Mouse (Mus musculus) MEL (cell line): ENCODE results near the gene Mrps9. TPM values are rescaled to one million over a fixed set of nuclear protein-coding genes. Genes with fewer than 3 reads are reported as not detected.

Experiments
- DNase-seq: peaks from one replicate; pipeline ENCODE4 v3.0.0; 2011; ENCODE audit warnings: low read depth, low spot score
- H3K27ac ChIP-seq: 2 replicates; pipeline ENCODE4 v1.5.1; 2012; ENCODE audit warnings: low read depth, mild to moderate bottlenecking, control low read depth, low read length, moderate library complexity; ENCODE audit not compliant: control insufficient read depth
- H3K27me3 ChIP-seq, 2 experiments: fragments of 150-350 bp in 1 of 2; sonication (generic) in 1 of 2; 2 replicates each; pipeline ENCODE4 v1.6.1; 2012; ENCODE audit warnings: low read length in 2 of 2, mild to moderate bottlenecking in 2 of 2, improper control_type of control experiment in 1 of 2, moderate library complexity in 1 of 2; ENCODE audit not compliant: insufficient read depth in 2 of 2, control insufficient read depth in 1 of 2
- H3K36me3 ChIP-seq, 2 experiments: 2 replicates each; pipeline ENCODE4 v1.6.1; 2012 to 2014; ENCODE audit warnings: low read length in 2 of 2, improper control_type of control experiment in 1 of 2, inconsistent platforms in 1 of 2, mild to moderate bottlenecking in 1 of 2; ENCODE audit not compliant: insufficient read depth in 2 of 2, control insufficient read depth in 1 of 2
- H3K4me1 ChIP-seq, 2 experiments: fragments of 150-350 bp in 1 of 2; sonication (generic) in 1 of 2; 2 replicates each; pipeline ENCODE4 v1.6.1; 2012; ENCODE audit warnings: low read length in 2 of 2, improper control_type of control experiment in 1 of 2, mild to moderate bottlenecking in 1 of 2; ENCODE audit not compliant: insufficient read depth in 2 of 2, control insufficient read depth in 1 of 2
- H3K4me3 ChIP-seq, 2 experiments: fragments of 150-350 bp in 1 of 2; sonication (generic) in 1 of 2; 2 replicates each; pipeline ENCODE4 v1.5.1; 2012; ENCODE audit warnings: low read depth in 2 of 2, low read length in 2 of 2, mild to moderate bottlenecking in 2 of 2, moderate library complexity in 2 of 2, control low read depth in 1 of 2, improper control_type of control experiment in 1 of 2; ENCODE audit not compliant: control insufficient read depth in 1 of 2, insufficient read depth in 1 of 2
- H3K79me2 ChIP-seq: 2 replicates; pipeline ENCODE4 v1.6.1; 2012; ENCODE audit warnings: mild to moderate bottlenecking, low read length, moderate library complexity; ENCODE audit not compliant: control insufficient read depth, poor library complexity, insufficient read depth
- H3K9ac ChIP-seq: 2 replicates; pipeline ENCODE4 v1.6.1; 2012; ENCODE audit warnings: low read depth, mild to moderate bottlenecking, control low read depth, low read length, moderate library complexity; ENCODE audit not compliant: control insufficient read depth, poor library complexity, severe bottlenecking
- H3K9me3 ChIP-seq: fragments of 150-350 bp; sonication (generic); replicated peaks from 2 replicates; pipeline ENCODE4 v1.6.1; 2012; ENCODE audit warnings: mild to moderate bottlenecking, low read length, improper control_type of control experiment, moderate library complexity; ENCODE audit not compliant: insufficient read depth
- CHD1 ChIP-seq: IDR thresholded peaks from 2 replicates; pipeline ENCODE4 v1.6.1; 2012; ENCODE audit warnings: low read depth, mild to moderate bottlenecking, inconsistent platforms, low read length, improper control_type of control experiment
- CTCF ChIP-seq, 3 experiments: IDR thresholded peaks in 2 of 3; conservative IDR thresholded peaks in 1 of 3; 2 replicates each; pipeline ENCODE4 v1.5.1; 2011 to 2012; ENCODE audit warnings: low read length in 3 of 3, low read depth in 2 of 3, mild to moderate bottlenecking in 2 of 3, improper control_type of control experiment in 1 of 3, inconsistent platforms in 1 of 3, mixed read lengths in 1 of 3, moderate library complexity in 1 of 3; ENCODE audit not compliant: control insufficient read depth in 1 of 3, insufficient read depth in 1 of 3, poor library complexity in 1 of 3, severe bottlenecking in 1 of 3
- E2F4 ChIP-seq: IDR thresholded peaks from 2 replicates; pipeline ENCODE4 v1.6.1; 2011; ENCODE audit warnings: low read depth, low read length, improper control_type of control experiment, borderline replicate concordance
- ELF1 ChIP-seq: IDR thresholded peaks from 2 replicates; pipeline ENCODE4 v1.6.1; 2014; ENCODE audit warnings: low read depth, mild to moderate bottlenecking, inconsistent platforms, low read length, improper control_type of control experiment, moderate library complexity
- EP300 ChIP-seq, 2 experiments: IDR thresholded peaks; 2 replicates each; pipeline ENCODE4 v1.6.1; 2011; ENCODE audit warnings: improper control_type of control experiment in 2 of 2, low read length in 2 of 2, low read depth in 1 of 2, mild to moderate bottlenecking in 1 of 2
- ETS1 ChIP-seq: IDR thresholded peaks from 2 replicates; pipeline ENCODE4 v1.6.1; 2012; ENCODE audit warnings: low read depth, mild to moderate bottlenecking, inconsistent platforms, low read length, improper control_type of control experiment, moderate library complexity
- KAT2A ChIP-seq: conservative IDR thresholded peaks from 2 replicates; pipeline ENCODE4 v1.6.1; 2012; ENCODE audit warnings: low read depth, low read length, improper control_type of control experiment, inconsistent platforms
- MAFK ChIP-seq: IDR thresholded peaks from 2 replicates; pipeline ENCODE4 v1.6.1; 2011; ENCODE audit warnings: low read depth, mild to moderate bottlenecking, low read length, improper control_type of control experiment, borderline replicate concordance
- MAZ ChIP-seq: IDR thresholded peaks from 2 replicates; pipeline ENCODE4 v1.6.1; 2012; ENCODE audit warnings: low read depth, mild to moderate bottlenecking, inconsistent platforms, low read length, improper control_type of control experiment
- POLR2A ChIP-seq, 2 experiments: IDR thresholded peaks; 2 replicates each; pipeline ENCODE4 v1.6.1; 2011 to 2012; ENCODE audit warnings: low read length in 2 of 2, mild to moderate bottlenecking in 2 of 2, control low read depth in 1 of 2, improper control_type of control experiment in 1 of 2, low read depth in 1 of 2, moderate library complexity in 1 of 2; ENCODE audit not compliant: control insufficient read depth in 1 of 2, insufficient read depth in 1 of 2, poor library complexity in 1 of 2
- POLR2AphosphoS2 ChIP-seq: IDR thresholded peaks from 2 replicates; pipeline ENCODE4 v1.6.1; 2011; ENCODE audit warnings: low read length, improper control_type of control experiment
- RCOR1 ChIP-seq: IDR thresholded peaks from 2 replicates; pipeline ENCODE4 v1.6.1; 2012; ENCODE audit warnings: low read depth, mild to moderate bottlenecking, inconsistent platforms, low read length, improper control_type of control experiment
- TBP ChIP-seq: IDR thresholded peaks from 2 replicates; pipeline ENCODE4 v1.8.0; 2011; ENCODE audit warnings: low read depth, low read length, improper control_type of control experiment
- TCF12 ChIP-seq: IDR thresholded peaks from 2 replicates; pipeline ENCODE4 v1.6.1; 2014; ENCODE audit warnings: low read depth, mild to moderate bottlenecking, inconsistent platforms, low read length, improper control_type of control experiment, moderate library complexity
- USF2 ChIP-seq, 2 experiments: IDR thresholded peaks; 2 replicates each; pipeline ENCODE4 v1.6.1; 2011 to 2012; ENCODE audit warnings: improper control_type of control experiment in 2 of 2, low read length in 2 of 2, borderline replicate concordance in 1 of 2, inconsistent platforms in 1 of 2, low read depth in 1 of 2, mild to moderate bottlenecking in 1 of 2; ENCODE audit not compliant: insufficient read depth in 1 of 2
- ZMIZ1 ChIP-seq: IDR thresholded peaks from 2 replicates; pipeline ENCODE4 v1.6.1; 2012; ENCODE audit warnings: low read depth, mild to moderate bottlenecking, inconsistent platforms, low read length, improper control_type of control experiment, moderate library complexity
- polyA plus RNA-seq, 2 experiments: library from polyadenylated mRNA; stranded (reverse) in 1 of 2; unstranded in 1 of 2; fragments of >175 nt in 1 of 2; fragments of >200 nt in 1 of 2; gene quantifications; 2 replicates each; pipeline versions ENCODE4 v1.2.1 to v1.2.4; 2012; ENCODE audit warnings: low replicate concordance in 2 of 2, low read depth in 1 of 2; ENCODE audit not compliant: insufficient read length in 2 of 2, insufficient read depth in 1 of 2, missing spikeins in 1 of 2
- total RNA-seq: library from RNA; depleted of rRNA; stranded (reverse); fragments of 300-350 nt; gene quantifications from 2 replicates; pipeline ENCODE4 v1.2.3, GENCODE M21; 2012

Mrps9 gene
- total and polyA plus RNA-seq, 3 experiments, result 67.4 to 68.4 TPM; not detected in 1

DNA sequence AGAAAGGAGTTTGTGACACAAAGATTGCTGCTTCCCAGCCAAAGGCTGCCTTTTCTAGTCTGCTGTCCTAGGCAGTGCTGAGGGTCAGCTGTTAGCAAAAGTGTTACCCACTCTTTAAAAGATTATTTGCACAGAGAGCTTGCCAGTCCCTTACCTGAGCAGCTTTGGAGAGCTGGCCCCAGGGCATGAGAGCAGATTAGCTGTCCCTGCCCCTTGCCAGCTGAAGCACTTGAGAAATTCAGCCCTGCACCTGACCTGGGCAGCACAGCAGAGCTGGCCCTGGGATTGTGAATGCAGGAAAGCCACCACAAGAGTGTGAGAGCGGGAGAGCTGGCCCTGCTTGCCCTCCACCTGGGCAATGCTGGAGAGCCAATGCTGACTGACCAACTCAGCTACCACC lies 82.6 kb downstream of the Mrps9 start:
- Histone ChIP-seq H3K9me3 (no peaks in the 10 kb centered on the region), H3K36me3 (no peaks in the 10 kb centered on the region), H3K79me2 (no peaks in the 10 kb centered on the region), H3K4me3 (no peak overlapping the region), H3K4me1 (no peaks in the 10 kb centered on the region), H3K27ac (no peak overlapping the region), H3K27me3 (peaks cover 0 to 2% of the 10 kb centered on the region in 2 experiments; a peak in 2 of 4 replicates), H3K9ac (no peak overlapping the region)
- no peak for DNase-seq
- TF ChIP-seq EP300 (IDR thresholded peaks at IDR 0.05; ENCODE audit: low read depth in 1 of 2, low read length in 2 of 2) (no peak), MAFK (no peak), TCF12 (no peak), MAZ (no peak), E2F4 (no peak), RCOR1 (no peak), CHD1 (no peak), POLR2AphosphoS2 (no peak), TBP (no peak)

DNA sequence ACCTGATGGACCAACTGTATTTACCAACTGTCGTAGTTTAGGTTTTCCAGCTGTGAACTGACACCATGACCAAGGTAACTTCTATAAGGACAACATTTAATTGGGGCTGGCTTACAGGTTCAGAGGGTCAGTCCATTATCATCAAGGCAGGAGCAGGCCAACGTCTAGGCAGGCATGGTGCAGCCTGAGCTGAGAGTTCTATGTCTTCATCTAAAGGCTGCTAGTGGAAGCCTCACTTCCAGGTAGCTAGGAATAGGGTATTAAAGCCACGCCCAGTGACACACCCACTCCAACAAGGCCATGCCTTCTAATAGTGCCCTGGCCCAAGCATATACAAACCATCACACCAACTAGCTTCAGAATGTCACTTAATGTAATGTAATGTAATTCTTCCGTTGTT lies 97.5 kb downstream of the Mrps9 start:
- Histone ChIP-seq H3K27me3 (no peaks in the 10 kb centered on the region), H3K79me2 (no peaks in the 10 kb centered on the region), H3K27ac (no peak overlapping the region), H3K9ac (no peak overlapping the region), H3K4me3 (no peak overlapping the region), H3K36me3 (no peaks in the 10 kb centered on the region), H3K4me1 (no peaks in the 10 kb centered on the region), H3K9me3 (no peaks in the 10 kb centered on the region)
- DNase-seq, result no peak
- no peak for TF ChIP-seq KAT2A
- TF ChIP-seq POLR2A (IDR thresholded peaks at IDR 0.05; ENCODE audit: control insufficient read depth in 1 of 2, insufficient read depth in 1 of 2, low read depth in 1 of 2, low read length in 2 of 2, poor library complexity in 1 of 2), result no peak
- TF ChIP-seq USF2 (IDR thresholded peaks at IDR 0.05; ENCODE audit: borderline replicate concordance in 1 of 2, insufficient read depth in 1 of 2, low read depth in 1 of 2, low read length in 2 of 2), result no peak
- TF ChIP-seq CTCF (IDR thresholded peaks at IDR 0.05 in 2 of 3, conservative IDR thresholded peaks at IDR 0.05 in 1 of 3; ENCODE audit: control insufficient read depth in 1 of 3, insufficient read depth in 1 of 3, low read depth in 2 of 3, low read length in 3 of 3, poor library complexity in 1 of 3, severe bottlenecking in 1 of 3), result no peak
- no peak for TF ChIP-seq ETS1
- no peak for TF ChIP-seq ELF1
- no peak for TF ChIP-seq ZMIZ1
- no peak for TF ChIP-seq TBP
